In genomic region chr9:108082549-108082948, GRCm38 (mm10) we compare ENCODE assay signal across 9 mouse cellular contexts. TPM values are rescaled to one million over a fixed set of nuclear protein-coding genes. Genes with fewer than 3 reads are reported as not detected.
DNase-seq lines count a peak whose midpoint lies in the region; ATAC-seq lines count a peak whose summit lies in the region.
"Had no signal": no experiment of that assay in that cellular context is flagged by ENCODE, and none has a peak within 500 bp of the region (broad histone marks: within the 10 kb centered on the region; RNA-seq: fewer than 3 reads in every experiment).

No protein-coding gene starts in this region.

- intact Hi-C loops in left cerebral cortex, postnatal 25 days (cut with DNase I): no loop called here

- peaks cover 35% of the 10 kb centered on the region for H3K36me3 ChIP-seq in kidney, embryonic 15.5 days
- peaks cover 36% of the 10 kb centered on the region for H3K36me3 ChIP-seq in embryonic facial prominence, embryonic 12.5 days
- peaks cover 30% of the 10 kb centered on the region for H3K36me3 ChIP-seq in hindbrain, embryonic 15.5 days
- H3K36me3 ChIP-seq in midbrain, embryonic 15.5 days (replicated peaks): peaks cover 33% of the 10 kb centered on the region

- H3K4me1 ChIP-seq in kidney, embryonic 15.5 days: peaks cover 30% of the 10 kb centered on the region
- H3K4me1 ChIP-seq in embryonic facial prominence, embryonic 12.5 days: peaks cover 15% of the 10 kb centered on the region
- peaks cover 29% of the 10 kb centered on the region for H3K4me1 ChIP-seq in hindbrain, embryonic 15.5 days (replicated peaks)
- H3K4me1 ChIP-seq in midbrain, embryonic 15.5 days: peaks cover 23% of the 10 kb centered on the region

- H3K27ac ChIP-seq in kidney, embryonic 15.5 days: no peak overlapping the region
- H3K27ac ChIP-seq in embryonic facial prominence, embryonic 12.5 days: no peak overlapping the region
- no peak overlapping the region for H3K27ac ChIP-seq in hindbrain, embryonic 15.5 days (replicated peaks)
- H3K27ac ChIP-seq in midbrain, embryonic 15.5 days: no peak overlapping the region

- WGBS in kidney, embryonic 15.5 days: 5% methylated on average over 19 of the region's 19 CpGs
- 8% methylated on average over 19 of the region's 19 CpGs for WGBS in embryonic facial prominence, embryonic 12.5 days
- WGBS in hindbrain, embryonic 15.5 days: 5% methylated on average over 18 of the region's 19 CpGs
- WGBS in midbrain, embryonic 15.5 days: 8% methylated on average over 19 of the region's 19 CpGs

- DNase-seq in kidney, adult 8-10 months: no peak
- DNase-seq in left cerebral cortex, postnatal 25 days (ENCODE audit: low spot score in 2 of 2): no peak
- DNase-seq in retina, embryonic 14.5 days (ENCODE audit: low spot score): no peak
- DNase-seq in ovary, postnatal 10 days (ENCODE audit: low spot score): no peak
- DNase-seq: adrenal gland, adult 8-10 months had no signal

- peak overlapping the region; percentile 22 for H3K4me3 ChIP-seq in kidney, embryonic 15.5 days (replicated peaks)
- H3K4me3 ChIP-seq in embryonic facial prominence, embryonic 12.5 days: peak overlapping the region; percentile 9; the same call in 1 of the 2 replicates
- H3K4me3 ChIP-seq in hindbrain, embryonic 15.5 days: peak overlapping the region; percentile 11
- no peak overlapping the region for H3K4me3 ChIP-seq in midbrain, embryonic 15.5 days

- 0 out of 2 replicates have a peak overlapping the region, but pooled peaks have one; percentile 32 for H3K9ac ChIP-seq in kidney, embryonic 15.5 days
- no peak overlapping the region for H3K9ac ChIP-seq in embryonic facial prominence, embryonic 12.5 days
- H3K9ac ChIP-seq in hindbrain, embryonic 15.5 days: no peak overlapping the region
- no peak overlapping the region for H3K9ac ChIP-seq in midbrain, embryonic 15.5 days

- peaks cover 37% of the 10 kb centered on the region for H3K27me3 ChIP-seq in kidney, embryonic 15.5 days
- H3K27me3 ChIP-seq in embryonic facial prominence, embryonic 12.5 days: peaks cover 46% of the 10 kb centered on the region
- peaks cover 33% of the 10 kb centered on the region for H3K27me3 ChIP-seq in hindbrain, embryonic 15.5 days
- H3K27me3 ChIP-seq in midbrain, embryonic 15.5 days (replicated peaks): peaks cover 29% of the 10 kb centered on the region

- no peaks in the 10 kb centered on the region for H3K9me3 ChIP-seq in kidney, embryonic 15.5 days (replicated peaks)
- no peaks in the 10 kb centered on the region for H3K9me3 ChIP-seq in embryonic facial prominence, embryonic 12.5 days
- H3K9me3 ChIP-seq in hindbrain, embryonic 15.5 days: no peaks in the 10 kb centered on the region
- H3K9me3 ChIP-seq in midbrain, embryonic 15.5 days: no peaks in the 10 kb centered on the region

- ATAC-seq in kidney, embryonic 15.5 days (replicated peaks; ENCODE audit: low FRiP score): no peak
- no peak for ATAC-seq in embryonic facial prominence, embryonic 12.5 days (ENCODE audit: insufficient number of reproducible peaks, insufficient read depth, low FRiP score, low TSS enrichment)
- ATAC-seq in hindbrain, embryonic 15.5 days (ENCODE audit: low FRiP score, low read depth): no peak
- ATAC-seq in midbrain, embryonic 15.5 days (replicated peaks): no peak

- H3K4me2 ChIP-seq in kidney, embryonic 15.5 days: peak overlapping the region; percentile 56
- H3K4me2 ChIP-seq in embryonic facial prominence, embryonic 12.5 days (replicated peaks): peak overlapping the region; percentile 35
- peak overlapping the region; percentile 46 for H3K4me2 ChIP-seq in hindbrain, embryonic 15.5 days
- peak overlapping the region; percentile 34 for H3K4me2 ChIP-seq in midbrain, embryonic 15.5 days

RNA-seq across cellular contexts. Expression of gene Rnf123, which starts 0.6 kb away (rescaled TPM):
- polyA plus RNA-seq in kidney, embryonic 15.5 days (2015; fragmentation: Nextera tagmentation; extraction: Ambion mirVana): 25.2 and 33.4 TPM in 2 replicates
- 34.5 and 38.2 TPM in 2 replicates for polyA plus RNA-seq in embryonic facial prominence, embryonic 12.5 days (2016; fragmentation: Nextera tagmentation; extraction: Ambion mirVana)
- 48.9 TPM in 2 replicates for polyA plus RNA-seq in hindbrain, embryonic 15.5 days (2015; fragmentation: Nextera tagmentation; extraction: Ambion mirVana)
- 54.7 and 55.0 TPM in 2 replicates for polyA plus RNA-seq in midbrain, embryonic 15.5 days (2015; fragmentation: Nextera tagmentation; extraction: Ambion mirVana)
- total RNA-seq in left cerebral cortex, postnatal 25 days (2021): 10 to 100 TPM; 81.9 to 88.7 TPM

RNA-seq across cellular contexts. Expression of gene Mst1, which starts 2.3 kb away (rescaled TPM):
- 0.45 and 0.55 TPM in 2 replicates for polyA plus RNA-seq in kidney, embryonic 15.5 days (2015; fragmentation: Nextera tagmentation; extraction: Ambion mirVana)
- 0.29 and 0.31 TPM in 2 replicates for polyA plus RNA-seq in embryonic facial prominence, embryonic 12.5 days (2016; fragmentation: Nextera tagmentation; extraction: Ambion mirVana)
- polyA plus RNA-seq in hindbrain, embryonic 15.5 days (2015; fragmentation: Nextera tagmentation; extraction: Ambion mirVana): 0.18 TPM in 1 of 2 replicates, not detected in the other
- polyA plus RNA-seq in midbrain, embryonic 15.5 days (2015; fragmentation: Nextera tagmentation; extraction: Ambion mirVana): not detected in 2 replicates
- not detected for total RNA-seq in left cerebral cortex, postnatal 25 days (2021)

RNA-seq across cellular contexts. Expression of gene Apeh, which starts 11.9 kb away (rescaled TPM):
- 67.7 and 76.6 TPM in 2 replicates for polyA plus RNA-seq in kidney, embryonic 15.5 days (2015; fragmentation: Nextera tagmentation; extraction: Ambion mirVana)
- 54.7 and 55.0 TPM in 2 replicates for polyA plus RNA-seq in embryonic facial prominence, embryonic 12.5 days (2016; fragmentation: Nextera tagmentation; extraction: Ambion mirVana)
- polyA plus RNA-seq in hindbrain, embryonic 15.5 days (2015; fragmentation: Nextera tagmentation; extraction: Ambion mirVana): 52.2 and 62.2 TPM in 2 replicates
- 54.7 and 61.3 TPM in 2 replicates for polyA plus RNA-seq in midbrain, embryonic 15.5 days (2015; fragmentation: Nextera tagmentation; extraction: Ambion mirVana)
- 10 to 100 TPM; 29.8 to 36.9 TPM for total RNA-seq in left cerebral cortex, postnatal 25 days (2021)

RNA-seq across cellular contexts. Expression of gene Amigo3, which starts 29.6 kb away (rescaled TPM):
- polyA plus RNA-seq in kidney, embryonic 15.5 days (2015; fragmentation: Nextera tagmentation; extraction: Ambion mirVana): 2.2 and 2.7 TPM in 2 replicates
- 3.1 and 4.2 TPM in 2 replicates for polyA plus RNA-seq in embryonic facial prominence, embryonic 12.5 days (2016; fragmentation: Nextera tagmentation; extraction: Ambion mirVana)
- 2.6 and 2.9 TPM in 2 replicates for polyA plus RNA-seq in hindbrain, embryonic 15.5 days (2015; fragmentation: Nextera tagmentation; extraction: Ambion mirVana)
- polyA plus RNA-seq in midbrain, embryonic 15.5 days (2015; fragmentation: Nextera tagmentation; extraction: Ambion mirVana): 3.5 and 3.6 TPM in 2 replicates
- total RNA-seq in left cerebral cortex, postnatal 25 days (2021): 1 to 10 TPM; 1.7 to 2.2 TPM

RNA-seq across cellular contexts. Expression of gene Gmppb, which starts 33.5 kb away (rescaled TPM):
- 25.9 and 30.3 TPM in 2 replicates for polyA plus RNA-seq in kidney, embryonic 15.5 days (2015; fragmentation: Nextera tagmentation; extraction: Ambion mirVana)
- polyA plus RNA-seq in embryonic facial prominence, embryonic 12.5 days (2016; fragmentation: Nextera tagmentation; extraction: Ambion mirVana): 25.1 and 28.8 TPM in 2 replicates
- 21.2 and 23.9 TPM in 2 replicates for polyA plus RNA-seq in hindbrain, embryonic 15.5 days (2015; fragmentation: Nextera tagmentation; extraction: Ambion mirVana)
- 19.6 and 22.0 TPM in 2 replicates for polyA plus RNA-seq in midbrain, embryonic 15.5 days (2015; fragmentation: Nextera tagmentation; extraction: Ambion mirVana)
- total RNA-seq in left cerebral cortex, postnatal 25 days (2021): 10 to 100 TPM; 16.7 to 17.5 TPM
